In genomic region chr5:111195488-111196485, GRCm38 (mm10) we compare ENCODE assay signal across 8 mouse cellular contexts.
DNase-seq lines count a peak whose midpoint lies in the region; ATAC-seq and TF ChIP-seq lines count a peak whose summit lies in the region.
"Had no signal": no experiment of that assay in that cellular context is flagged by ENCODE, and none has a peak within 500 bp of the region (broad histone marks: within the 10 kb centered on the region; RNA-seq: fewer than 3 reads in every experiment).

No protein-coding gene starts in this region.

- no peak for TF ChIP-seq CTCF in Patski (IDR thresholded peaks at IDR 0.05)

- no peaks in the 10 kb centered on the region for H3K36me3 ChIP-seq in forebrain, embryonic 14.5 days (ENCODE audit: control insufficient read depth, insufficient read depth, low read length)
- no peaks in the 10 kb centered on the region for H3K36me3 ChIP-seq in midbrain, embryonic 15.5 days (replicated peaks)
- H3K36me3 ChIP-seq: lung, embryonic 15.5 days had no signal

- no peaks in the 10 kb centered on the region for H3K9me3 ChIP-seq in forebrain, embryonic 14.5 days (replicated peaks; ENCODE audit: control insufficient read depth, low read length)
- H3K9me3 ChIP-seq in midbrain, embryonic 15.5 days: no peaks in the 10 kb centered on the region
- H3K9me3 ChIP-seq: lung, embryonic 15.5 days had no signal

- no peaks in the 10 kb centered on the region for H3K27me3 ChIP-seq in Patski
- no peaks in the 10 kb centered on the region; the same call in 1 of the 2 replicates for H3K27me3 ChIP-seq in forebrain, embryonic 14.5 days (replicated peaks; ENCODE audit: control insufficient read depth, insufficient read depth, low read length)
- no peaks in the 10 kb centered on the region for H3K27me3 ChIP-seq in midbrain, embryonic 15.5 days (replicated peaks)
- H3K27me3 ChIP-seq: lung, embryonic 15.5 days had no signal

- no peak overlapping the region for H3K4me3 ChIP-seq in forebrain, embryonic 14.5 days (ENCODE audit: low read depth, low read length)
- H3K4me3 ChIP-seq in midbrain, embryonic 15.5 days: no peak overlapping the region
- H3K4me3 ChIP-seq: lung, embryonic 15.5 days had no signal

- WGBS in forebrain, embryonic 14.5 days: 24% methylated on average over 11 of the region's 11 CpGs
- WGBS in midbrain, embryonic 15.5 days: 52% methylated on average over 11 of the region's 11 CpGs

- peak overlapping the region; percentile 61 for H3K27ac ChIP-seq in forebrain, embryonic 14.5 days (ENCODE audit: low read depth, low read length)
- peak overlapping the region; percentile 4 for H3K27ac ChIP-seq in midbrain, embryonic 15.5 days
- H3K27ac ChIP-seq: lung, embryonic 15.5 days had no signal

- no peak overlapping the region for H3K9ac ChIP-seq in forebrain, embryonic 14.5 days (ENCODE audit: low read length)
- no peak overlapping the region for H3K9ac ChIP-seq in midbrain, embryonic 15.5 days
- H3K9ac ChIP-seq: lung, embryonic 15.5 days had no signal

- peak; percentile 5 for ATAC-seq in Patski
- peak; percentile 88 for ATAC-seq in forebrain, embryonic 14.5 days
- peak; percentile 51; the same call in 1 of the 2 replicates for ATAC-seq in midbrain, embryonic 15.5 days (replicated peaks)

- H3K4me2 ChIP-seq in forebrain, embryonic 14.5 days (ENCODE audit: low read length): no peak overlapping the region
- no peak overlapping the region for H3K4me2 ChIP-seq in midbrain, embryonic 15.5 days
- H3K4me2 ChIP-seq: lung, embryonic 15.5 days had no signal

- CTCF ChIA-PET in Patski (lab: Charles Lee): interaction anchor here (0.9 to 1.7 kb wide), 7 partner anchors 13 to 77 kb away, joined by 3 to 6 read pairs (median 3); no protein-coding TSS in a partner anchor

- POLR2A ChIA-PET in Patski (lab: Charles Lee): interaction anchor here (0.9 kb wide), 1 partner anchor 9 kb away, joined by 3 read pairs; no protein-coding TSS in a partner anchor

- peaks cover 36% of the 10 kb centered on the region for H3K4me1 ChIP-seq in forebrain, embryonic 14.5 days (ENCODE audit: control insufficient read depth, insufficient read depth, low read length)
- H3K4me1 ChIP-seq in midbrain, embryonic 15.5 days: peaks cover 55% of the 10 kb centered on the region

- in situ Hi-C loops in Patski (cut with MboI; ENCODE audit: low pct_unique_long_range_greater_than_20kb): no loop called here

- peak; percentile 31 to 43 for DNase-seq in CD8-positive naive resting alpha-beta T cell, adult 2 months (ENCODE audit: low read depth in 2 of 2, low spot score in 2 of 2)
- no peak for DNase-seq in Patski (ENCODE audit: low read depth, low spot score)
- DNase-seq in forebrain, embryonic 14.5 days (ENCODE audit: low spot score): peak; percentile 87
- no peak for DNase-seq in adipocyte (ENCODE audit: low spot score)
- DNase-seq in ovary, postnatal 10 days (ENCODE audit: low spot score): no peak
- no peak for DNase-seq in ovary, postnatal 14 days (ENCODE audit: low spot score)

Comparison
In these comparisons a context has a peak if more than half of its experiments do, and no peak if none do; other contexts are left out.
1. DNase-seq: peak in CD8-positive naive resting alpha-beta T cell, adult 2 months (2 of 2) and forebrain, embryonic 14.5 days (single experiment); none in Patski (single experiment), adipocyte (single experiment), ovary, postnatal 10 days (single experiment) and ovary, postnatal 14 days (single experiment).
2. ATAC-seq: peak in every context shown above with its lines; median percentile 88 in forebrain, embryonic 14.5 days; 51 in midbrain, embryonic 15.5 days; 5 in Patski.